ENCODE assay signal across 10 mouse cellular contexts in the genomic region with DNA sequence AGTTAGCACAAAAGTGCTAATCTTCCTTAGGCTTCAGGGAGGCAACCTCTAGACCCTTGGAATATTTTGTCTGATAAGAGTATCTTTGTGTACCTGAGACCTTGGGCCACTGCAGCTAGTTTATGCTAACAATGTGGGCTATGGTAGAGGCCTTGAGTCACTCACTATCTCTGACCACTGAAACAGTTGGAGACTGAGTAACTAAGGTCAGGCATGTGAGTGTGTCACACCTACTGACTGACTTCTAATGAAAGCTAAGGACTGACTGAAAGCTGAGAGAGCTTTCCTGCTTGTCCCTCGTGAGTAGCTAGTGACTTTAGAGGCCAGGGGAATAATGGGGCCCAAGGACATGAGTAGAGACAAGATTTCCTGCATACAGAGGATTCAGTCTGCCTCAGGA. TPM values are rescaled to one million over a fixed set of nuclear protein-coding genes. Genes with fewer than 3 reads are reported as not detected.
"Had no signal": no experiment of that assay in that cellular context is flagged by ENCODE, and none has a peak within 500 bp of the region (broad histone marks: within the 10 kb centered on the region; RNA-seq: fewer than 3 reads in every experiment).

No protein-coding gene starts in this region.

- DNase-seq: kidney, adult 9 months; left cerebral cortex, postnatal 4 days; lung, adult 18-20 months; thymus, adult 18-20 months; thymus, postnatal 14 days had no signal

- H3K4me3 ChIP-seq: limb, embryonic 13.5 days; midbrain, embryonic 12.5 days had no signal

- H3K36me3 ChIP-seq: limb, embryonic 13.5 days; midbrain, embryonic 12.5 days had no signal

- H3K27me3 ChIP-seq: limb, embryonic 13.5 days; midbrain, embryonic 12.5 days had no signal

- H3K4me2 ChIP-seq: limb, embryonic 13.5 days; midbrain, embryonic 12.5 days had no signal

- H3K9ac ChIP-seq: limb, embryonic 13.5 days; liver, embryonic 14.5 days; midbrain, embryonic 12.5 days had no signal

- H3K4me1 ChIP-seq: limb, embryonic 13.5 days; midbrain, embryonic 12.5 days had no signal

- H3K9me3 ChIP-seq: limb, embryonic 13.5 days; midbrain, embryonic 12.5 days had no signal

- H3K27ac ChIP-seq: kidney, postnatal 0 days; limb, embryonic 13.5 days; liver, embryonic 14.5 days; midbrain, embryonic 12.5 days had no signal

RNA-seq across cellular contexts. Expression of gene Aff2, which starts 54.9 kb away (rescaled TPM):
- polyA plus RNA-seq: large intestine, adult 2 months had no signal
